Mouse (Mus musculus): ENCODE measurements at regions not wholly inside any gene's neighbourhood (a gene's known extent, or its start where the extent isn't known, plus 50 kb on each side); places are given as distances from the start of the nearest gene placed in this dataset.

DNA sequence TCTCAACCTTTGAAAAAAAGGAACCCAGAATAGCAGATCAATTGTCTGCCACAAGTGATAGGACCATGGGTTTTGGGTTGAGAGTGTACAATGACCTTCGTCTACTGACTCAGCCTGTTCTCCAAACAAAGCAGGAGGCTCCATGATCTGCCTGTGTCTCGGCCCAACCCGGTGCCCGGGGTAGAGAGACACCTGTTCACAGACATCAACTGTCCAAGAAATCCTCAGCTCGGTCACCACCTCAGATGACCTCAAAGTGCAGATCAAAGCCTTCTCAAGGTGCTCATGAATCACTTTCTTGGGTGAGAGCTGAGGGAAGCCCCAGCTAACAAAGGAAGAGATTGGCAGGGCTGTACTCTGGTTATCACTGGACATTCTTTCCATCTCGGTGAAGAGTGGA, 108.1 kb upstream of the Ctnnb1 start:
- Histone ChIP-seq H3K79me2 (ENCODE audit: control insufficient read depth, insufficient read depth, low read length, poor library complexity) (no peaks in the 10 kb centered on the region), H3K9me3 (replicated peaks; ENCODE audit: insufficient read depth, low read length) (no peaks in the 10 kb centered on the region), H3K36me3 (ENCODE audit: control insufficient read depth in 1 of 2, insufficient read depth in 2 of 2, low read length in 2 of 2) (no peaks in the 10 kb centered on the region), H3K4me3 (ENCODE audit: control insufficient read depth in 1 of 2, insufficient read depth in 1 of 2, low read depth in 2 of 2, low read length in 2 of 2) (no peak overlapping the region), H3K27ac (ENCODE audit: control insufficient read depth, low read depth, low read length) (no peak overlapping the region), H3K4me1 (ENCODE audit: control insufficient read depth in 1 of 2, insufficient read depth in 2 of 2, low read length in 2 of 2) (no peaks in the 10 kb centered on the region), H3K9ac (ENCODE audit: control insufficient read depth, low read depth, low read length, poor library complexity, severe bottlenecking) (no peak overlapping the region), H3K27me3 (ENCODE audit: control insufficient read depth in 1 of 2, insufficient read depth in 2 of 2, low read length in 2 of 2) (no peaks in the 10 kb centered on the region)
- no peak for TF ChIP-seq NRF1 (IDR thresholded peaks at IDR 0.05; ENCODE audit: insufficient read depth, low read depth, low read length, poor library complexity, severe bottlenecking)
- no peak for TF ChIP-seq JUND (IDR thresholded peaks at IDR 0.05; ENCODE audit: low read depth, low read length)
- no peak for TF ChIP-seq RAD21 (IDR thresholded peaks at IDR 0.05; ENCODE audit: low read depth, low read length)
- TF ChIP-seq SIN3A (IDR thresholded peaks at IDR 0.05; ENCODE audit: low read length) = no peak
- TF ChIP-seq GATA1 (IDR thresholded peaks at IDR 0.05; ENCODE audit: low read depth, low read length) = no peak
- TF ChIP-seq ZMIZ1 (IDR thresholded peaks at IDR 0.05; ENCODE audit: low read depth, low read length) = no peak
- no peak for TF ChIP-seq ZNF384 (IDR thresholded peaks at IDR 0.05; ENCODE audit: low read depth, low read length)
- TF ChIP-seq TBP (IDR thresholded peaks at IDR 0.05; ENCODE audit: low read depth, low read length) = no peak
- TF ChIP-seq POLR2AphosphoS5 (IDR thresholded peaks at IDR 0.05; ENCODE audit: borderline replicate concordance, low read depth, low read length) = no peak
- no peak for TF ChIP-seq MXI1 (IDR thresholded peaks at IDR 0.05; ENCODE audit: low read depth, low read length)
- no peak for TF ChIP-seq CHD2 (IDR thresholded peaks at IDR 0.05; ENCODE audit: low read length)
- TF ChIP-seq KAT2A (conservative IDR thresholded peaks at IDR 0.05; ENCODE audit: low read depth, low read length) = no peak
- TF ChIP-seq CHD1 (IDR thresholded peaks at IDR 0.05; ENCODE audit: low read depth, low read length) = no peak
- no peak for TF ChIP-seq HCFC1 (IDR thresholded peaks at IDR 0.05; ENCODE audit: low read depth, low read length)
- no peak for TF ChIP-seq MEF2A (IDR thresholded peaks at IDR 0.05; ENCODE audit: extremely low read depth, insufficient replicate concordance, low read depth, low read length, poor library complexity, severe bottlenecking)
- TF ChIP-seq RCOR1 (IDR thresholded peaks at IDR 0.05; ENCODE audit: low read depth, low read length) = no peak
- TF ChIP-seq MAX (IDR thresholded peaks at IDR 0.05; ENCODE audit: low read length) = no peak
- no peak for TF ChIP-seq ELF1 (IDR thresholded peaks at IDR 0.05; ENCODE audit: low read depth, low read length)
- no peak for TF ChIP-seq MAFK (IDR thresholded peaks at IDR 0.05; ENCODE audit: borderline replicate concordance, low read depth, low read length)
- no peak for DNase-seq (ENCODE audit: low read depth, low spot score)

DNA sequence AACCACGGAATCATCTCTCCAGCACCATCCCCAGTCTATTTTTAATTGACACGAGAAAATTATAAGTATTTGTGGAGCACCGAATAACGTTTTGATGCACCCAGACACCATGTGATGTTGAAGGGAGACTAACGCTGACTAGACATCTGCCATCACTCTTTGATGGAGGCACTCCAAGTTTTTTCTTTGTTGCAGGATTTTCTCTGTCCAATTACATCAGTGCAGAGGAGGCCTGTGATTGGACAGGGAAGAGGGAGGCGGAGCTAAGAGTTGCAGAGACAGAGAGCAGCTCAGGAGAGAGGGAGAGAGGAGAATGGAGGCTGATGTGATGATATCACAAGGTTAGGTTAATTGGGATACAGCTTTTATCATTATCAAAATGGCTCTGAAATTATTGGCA, 105.6 kb upstream of the Ctnnb1 start:
- Histone ChIP-seq H3K9me3 (replicated peaks; ENCODE audit: insufficient read depth, low read length) (no peaks in the 10 kb centered on the region), H3K36me3 (ENCODE audit: control insufficient read depth in 1 of 2, insufficient read depth in 2 of 2, low read length in 2 of 2) (no peaks in the 10 kb centered on the region; a peak in 1 of 4 replicates), H3K4me3 (ENCODE audit: control insufficient read depth in 1 of 2, insufficient read depth in 1 of 2, low read depth in 2 of 2, low read length in 2 of 2) (no peak overlapping the region), H3K4me1 (ENCODE audit: control insufficient read depth in 1 of 2, insufficient read depth in 2 of 2, low read length in 2 of 2) (peaks cover 0 to 11% of the 10 kb centered on the region in 2 experiments; a peak in 2 of 4 replicates), H3K27me3 (ENCODE audit: control insufficient read depth in 1 of 2, insufficient read depth in 2 of 2, low read length in 2 of 2) (no peaks in the 10 kb centered on the region), H3K79me2 (ENCODE audit: control insufficient read depth, insufficient read depth, low read length, poor library complexity) (no peaks in the 10 kb centered on the region), H3K9ac (ENCODE audit: control insufficient read depth, low read depth, low read length, poor library complexity, severe bottlenecking) (no peak overlapping the region), H3K27ac (ENCODE audit: control insufficient read depth, low read depth, low read length) (no peak overlapping the region)
- no peak for TF ChIP-seq USF2 (IDR thresholded peaks at IDR 0.05; ENCODE audit: borderline replicate concordance in 1 of 2, insufficient read depth in 1 of 2, low read depth in 1 of 2, low read length in 2 of 2)
- TF ChIP-seq HCFC1 (IDR thresholded peaks at IDR 0.05; ENCODE audit: low read depth, low read length) = no peak
- TF ChIP-seq UBTF (IDR thresholded peaks at IDR 0.05; ENCODE audit: borderline replicate concordance, insufficient read depth, low read depth, low read length) = no peak
- TF ChIP-seq TCF12 (IDR thresholded peaks at IDR 0.05; ENCODE audit: low read depth, low read length) = no peak
- TF ChIP-seq SIN3A (IDR thresholded peaks at IDR 0.05; ENCODE audit: low read length) = no peak
- TF ChIP-seq ZMIZ1 (IDR thresholded peaks at IDR 0.05; ENCODE audit: low read depth, low read length) = no peak
- no peak for TF ChIP-seq BHLHE40 (IDR thresholded peaks at IDR 0.05; ENCODE audit: borderline replicate concordance, low read depth, low read length)
- no peak for TF ChIP-seq GATA1 (IDR thresholded peaks at IDR 0.05; ENCODE audit: low read depth, low read length)
- no peak for TF ChIP-seq NELFE (IDR thresholded peaks at IDR 0.05; ENCODE audit: low read depth, low read length)
- TF ChIP-seq MXI1 (IDR thresholded peaks at IDR 0.05; ENCODE audit: low read depth, low read length) = no peak
- no peak for TF ChIP-seq CHD2 (IDR thresholded peaks at IDR 0.05; ENCODE audit: low read length)
- no peak for TF ChIP-seq ZKSCAN1 (IDR thresholded peaks at IDR 0.05; ENCODE audit: low read depth, low read length)
- TF ChIP-seq POLR2A (IDR thresholded peaks at IDR 0.05; ENCODE audit: control insufficient read depth in 1 of 2, insufficient read depth in 1 of 2, low read depth in 1 of 2, low read length in 2 of 2, poor library complexity in 1 of 2) = no peak
- no peak for TF ChIP-seq TBP (IDR thresholded peaks at IDR 0.05; ENCODE audit: low read depth, low read length)
- TF ChIP-seq CHD1 (IDR thresholded peaks at IDR 0.05; ENCODE audit: low read depth, low read length) = no peak
- no peak for TF ChIP-seq MAZ (IDR thresholded peaks at IDR 0.05; ENCODE audit: low read depth, low read length)
- DNase-seq (ENCODE audit: low read depth, low spot score) = no peak
